Mouse (Mus musculus) right cerebral cortex, postnatal 4 days (tissue): ENCODE data around the gene Gm12216.
"Not testable (repeated sequence)": the region's sequence is repeated elsewhere in the genome, so short reads cannot be mapped to it uniquely, and the experiment has no call there.

Experiments
- DNase-seq: peaks from one replicate; pipeline ENCODE4 v3.0.0-alpha.2; 2022

Gm12216 gene

GRCm38 (mm10) chr11:53871786-53872507, 12.9 kb upstream of the Gm12216 start:
- no peak for DNase-seq

DNA sequence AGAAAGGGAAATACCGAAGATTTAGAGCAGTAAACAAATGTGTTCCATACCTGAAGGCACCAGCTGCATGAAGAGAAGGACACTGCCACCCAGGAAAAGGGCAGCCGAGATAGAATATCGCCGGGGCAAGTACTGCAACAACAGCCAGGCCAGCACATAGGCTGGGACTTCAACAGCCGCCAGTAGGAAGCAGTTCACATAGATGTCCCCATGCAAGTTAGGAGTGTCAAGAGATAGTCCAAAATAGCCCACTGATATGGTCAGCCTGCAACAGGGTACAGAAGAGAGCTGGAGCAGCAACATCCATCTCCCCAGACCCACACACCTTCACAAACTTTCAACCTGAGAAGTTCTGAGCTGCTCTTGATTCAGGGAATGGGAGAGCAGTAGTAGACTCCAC, 10.1 kb upstream of the Gm12216 start:
- no peak for DNase-seq

DNA sequence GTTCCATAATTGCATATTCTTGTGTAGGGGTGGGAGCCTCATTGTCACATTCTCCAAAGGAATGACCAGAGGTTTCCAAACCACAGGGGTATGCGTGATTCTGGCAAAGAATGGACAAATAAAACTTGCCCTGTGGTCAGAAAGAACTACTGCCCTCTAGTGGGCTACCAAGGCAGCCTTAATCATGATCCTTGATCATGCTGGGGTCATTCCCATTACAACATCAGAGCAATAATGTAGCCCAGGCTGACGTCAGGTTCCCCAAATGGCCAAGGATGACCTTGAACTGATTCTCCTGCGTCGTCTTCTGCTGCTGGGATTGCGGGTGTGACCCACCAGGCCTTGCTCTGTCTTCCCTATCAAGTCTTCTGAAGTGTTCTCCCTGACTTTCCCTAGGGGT, 9.3 kb upstream of the Gm12216 start:
- DNase-seq: not testable (repeated sequence)

- not testable (repeated sequence) for DNase-seq
Measured at GRCm38 (mm10) chr11:53864724-53865310, 5.8 kb upstream of the Gm12216 start.

GRCm38 (mm10) chr11:53860944-53861343, 1.9 kb upstream of the Gm12216 start:
- DNase-seq: not testable (repeated sequence)

- DNase-seq: no peak
Measured at GRCm38 (mm10) chr11:53858058-53858760, 847 bp downstream of the Gm12216 start.

DNA sequence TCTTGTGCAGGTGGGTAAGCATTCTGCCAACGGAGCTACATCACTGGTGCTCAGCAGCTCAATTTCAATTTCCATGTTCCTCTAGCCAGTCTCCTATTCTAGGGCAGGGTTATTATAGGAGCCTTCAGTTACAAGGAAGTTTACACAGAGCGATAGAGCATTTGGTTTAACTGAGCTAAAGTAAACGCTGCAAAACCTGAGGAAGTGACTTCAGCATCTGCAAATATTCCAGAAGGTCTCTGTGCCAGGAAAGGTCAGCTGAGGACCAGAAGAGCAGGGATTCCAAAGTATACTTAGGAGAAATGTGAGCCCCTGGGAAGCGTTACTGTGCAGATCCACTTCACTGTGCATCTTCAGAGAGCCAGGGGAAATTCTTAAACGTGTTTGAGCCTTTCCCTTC, 5.4 kb downstream of the Gm12216 start:
- no peak for DNase-seq

DNA sequence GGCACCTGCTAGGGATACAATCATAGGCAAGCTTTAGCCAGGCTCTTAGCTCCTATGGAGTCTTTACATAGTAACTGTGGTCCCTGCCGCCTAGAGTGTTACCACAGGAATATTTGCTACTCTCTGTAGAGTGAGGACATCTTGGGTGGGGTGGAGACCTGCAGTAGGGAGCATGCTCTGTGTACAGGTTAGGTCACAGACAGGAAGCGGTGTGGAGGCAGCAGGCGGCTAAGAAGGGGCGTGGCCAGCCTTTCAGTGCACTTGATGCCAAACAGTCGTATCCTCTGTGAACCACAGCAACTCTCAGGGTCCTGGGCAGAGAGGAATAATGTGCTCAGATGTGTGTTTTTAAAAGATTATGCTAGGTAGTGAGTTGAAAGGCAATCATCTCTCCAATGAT, 7.3 kb downstream of the Gm12216 start:
- no peak for DNase-seq

GRCm38 (mm10) chr11:53849588-53850320, 9.3 kb downstream of the Gm12216 start:
- peak; percentile 70 for DNase-seq

DNA sequence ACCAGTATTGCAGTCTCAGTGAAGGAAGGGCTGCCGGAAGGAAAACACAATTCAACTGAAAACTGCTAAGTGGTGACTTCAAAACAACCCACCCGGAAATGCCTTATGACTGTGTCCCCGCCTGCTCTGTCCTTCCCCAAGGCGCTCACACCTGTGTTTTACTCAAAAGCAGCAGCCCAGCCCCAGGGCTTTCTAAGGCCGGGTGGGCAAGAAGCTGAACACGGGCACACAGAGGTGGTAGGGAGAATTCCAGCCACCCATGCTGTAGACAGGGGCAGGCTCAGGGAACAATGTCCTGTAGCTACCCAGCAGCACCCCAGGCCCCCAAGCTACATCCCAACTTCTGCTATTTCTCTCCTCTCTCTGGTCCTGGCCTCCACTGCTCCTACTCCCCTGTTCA, 13.4 kb downstream of the Gm12216 start:
- DNase-seq: no peak

DNA sequence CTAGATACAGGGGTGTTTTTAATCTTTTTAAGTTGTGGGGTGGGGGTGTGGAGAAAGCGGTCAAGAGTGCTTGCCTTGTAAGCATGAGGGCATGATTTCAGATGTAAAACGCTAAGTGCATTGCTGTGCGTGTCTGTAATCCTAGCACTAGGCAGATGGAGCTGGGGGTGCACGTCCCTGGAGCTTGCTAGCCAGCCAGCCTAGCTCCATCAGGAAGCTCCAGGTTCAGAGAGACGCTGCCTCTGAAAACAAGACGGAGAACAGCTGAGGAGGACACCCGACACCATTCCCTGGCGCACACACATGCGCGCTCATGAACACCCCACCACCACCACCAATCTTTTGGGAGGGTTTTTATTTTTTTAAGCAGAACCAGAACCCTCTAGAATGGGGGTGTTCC, 15.9 kb downstream of the Gm12216 start:
- DNase-seq: no peak

DNA sequence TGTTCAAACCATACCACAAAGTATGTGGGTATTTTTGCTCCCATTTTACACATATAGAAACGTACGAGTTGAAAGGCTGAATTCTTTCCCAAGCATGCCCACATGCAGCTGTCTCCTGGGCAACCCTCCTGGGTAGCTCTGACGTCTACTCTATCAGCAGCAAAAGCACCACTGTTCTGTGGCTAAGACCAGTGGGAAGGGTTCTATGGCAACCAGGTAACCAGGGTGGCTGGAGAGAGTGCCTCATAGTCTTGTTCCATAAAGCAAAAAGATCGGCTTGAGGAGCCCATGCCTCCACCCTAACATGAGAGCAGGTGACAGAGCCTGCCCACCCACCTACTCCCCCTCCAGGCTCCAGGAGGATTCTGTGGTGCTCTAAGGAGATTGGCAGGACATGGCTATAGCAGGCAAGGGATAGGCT, 16.9 kb downstream of the Gm12216 start:
- no peak for DNase-seq

- DNase-seq: no peak
Measured at GRCm38 (mm10) chr11:53841514-53841913, 17.5 kb downstream of the Gm12216 start.

GRCm38 (mm10) chr11:53839663-53840642, 19.1 kb downstream of the Gm12216 start:
- no peak for DNase-seq

DNA sequence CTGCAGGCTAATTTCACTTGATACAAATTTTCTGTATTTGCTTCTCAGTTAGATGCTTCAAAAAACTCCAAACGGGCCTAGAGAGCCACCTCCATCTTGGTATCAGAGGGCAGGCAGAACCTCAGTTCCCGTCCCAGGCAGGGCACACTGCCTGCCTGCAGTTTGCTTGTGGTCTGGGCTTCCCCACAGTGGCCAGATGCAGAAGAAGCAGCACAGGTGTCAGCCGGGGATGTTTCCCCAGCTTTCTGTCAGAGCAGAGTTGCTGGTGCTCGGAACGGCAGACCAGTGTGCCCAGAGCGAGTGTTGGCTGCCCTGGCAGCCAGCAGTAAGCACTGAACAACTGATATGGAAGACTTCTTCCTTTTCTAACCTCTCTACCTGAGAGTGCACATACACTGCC, 19.9 kb downstream of the Gm12216 start:
- DNase-seq: no peak

- no peak for DNase-seq
Measured at GRCm38 (mm10) chr11:53837731-53838130, 21.3 kb downstream of the Gm12216 start.

GRCm38 (mm10) chr11:53835379-53836010, 23.6 kb downstream of the Gm12216 start:
- no peak for DNase-seq

GRCm38 (mm10) chr11:53825409-53825808, 33.6 kb downstream of the Gm12216 start:
- no peak for DNase-seq

DNA sequence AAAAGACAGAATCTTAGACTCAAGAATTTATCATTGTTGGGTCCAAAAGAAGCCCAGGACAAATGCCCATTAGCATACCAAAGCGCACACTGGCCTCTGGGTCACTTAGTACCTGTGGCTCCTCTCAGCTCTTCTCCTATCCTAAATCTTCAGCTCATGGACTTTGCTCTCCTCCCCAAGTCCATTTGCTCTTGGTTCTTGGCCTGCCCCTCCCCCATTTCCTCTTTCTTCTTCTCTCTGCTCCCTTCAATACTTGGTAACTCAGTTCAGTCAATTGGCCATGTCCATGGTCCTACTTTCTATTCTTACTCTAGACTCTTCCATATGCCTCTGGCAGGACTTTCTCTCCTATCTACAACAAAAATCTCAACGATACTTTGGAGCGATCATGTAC, 37.1 kb downstream of the Gm12216 start:
- DNase-seq: no peak

GRCm38 (mm10) chr11:53821230-53821944, 37.7 kb downstream of the Gm12216 start:
- no peak for DNase-seq
